Mouse (Mus musculus) E14TG2a.4 (cell line): Measurements from ENCODE around the gene Hmga1.

Experiments used
- CTCF ChIP-seq: conservative IDR thresholded peaks from 2 replicates; pipeline ENCODE4 v1.5.1; 2014; ENCODE audit warnings: low read length
- NANOG ChIP-seq: IDR thresholded peaks from 2 replicates; pipeline ENCODE4 v1.6.1; 2014; ENCODE audit warnings: borderline replicate concordance, low read length, mixed read lengths
- POU5F1 ChIP-seq: IDR thresholded peaks from 2 replicates; pipeline ENCODE4 v1.6.1; 2014; ENCODE audit warnings: low read length, borderline replicate concordance

DNA sequence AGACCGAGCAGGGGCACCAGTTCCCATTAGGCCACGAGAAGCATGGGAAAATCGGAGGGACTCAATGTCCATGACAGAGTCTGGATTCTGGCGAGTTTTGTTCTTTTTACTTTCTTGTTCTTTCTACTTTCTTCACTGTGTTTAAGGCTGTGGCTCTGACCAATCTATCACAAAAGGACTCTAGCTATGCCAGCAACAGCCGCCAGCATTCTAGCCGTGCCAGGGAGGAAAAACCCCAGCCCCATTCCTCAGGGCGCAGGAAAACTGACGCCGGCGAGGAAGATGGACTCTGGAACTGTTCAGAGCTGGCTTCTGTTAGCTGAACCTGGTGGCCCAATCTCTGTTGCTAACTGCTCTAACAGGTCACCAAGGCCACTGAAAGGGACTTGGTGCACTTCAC is 22.2 kb downstream of the Hmga1 start:
- TF ChIP-seq CTCF (no peak), NANOG (no peak), POU5F1 (no peak)
